In the genomic region with DNA sequence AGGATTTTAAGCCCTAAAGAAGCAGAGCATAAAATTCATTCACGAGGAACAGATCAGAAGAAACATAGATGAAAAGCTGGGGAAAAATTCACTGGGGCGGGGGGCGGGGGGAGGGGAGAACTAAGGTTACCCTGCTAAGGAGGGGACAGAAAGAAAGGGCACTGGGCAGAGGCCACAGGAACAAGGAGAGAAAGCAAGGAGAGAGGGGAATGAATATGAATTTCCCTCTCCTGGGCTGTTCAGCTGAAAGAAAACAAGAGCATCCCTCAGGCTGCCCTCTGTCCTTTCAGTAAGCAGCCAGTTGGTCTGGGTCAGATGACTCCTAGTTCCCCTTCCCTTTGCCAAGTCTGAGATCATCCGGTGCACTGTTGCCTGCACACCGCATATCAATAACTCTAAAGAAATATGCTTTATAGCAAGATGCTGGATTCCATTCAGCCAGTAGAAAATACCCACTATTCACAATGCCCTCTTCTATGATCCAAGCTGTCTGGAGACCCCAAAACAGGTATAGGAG, we compare ENCODE assay signal across 20 mouse cellular contexts.
DNase-seq lines count a peak whose midpoint lies in the region; ATAC-seq lines count a peak whose summit lies in the region.
"Had no signal": no experiment of that assay in that cellular context is flagged by ENCODE, and none has a peak within 500 bp of the region (broad histone marks: within the 10 kb centered on the region; RNA-seq: fewer than 3 reads in every experiment).

No protein-coding gene starts in this region.

- WGBS in hindbrain, embryonic 16.5 days = 41% methylated on average over 5 of the region's 5 CpGs
- WGBS in hindbrain, embryonic 14.5 days = 37% methylated on average over 5 of the region's 5 CpGs
- 48% methylated on average over 5 of the region's 5 CpGs for WGBS in midbrain, embryonic 12.5 days
- WGBS in midbrain, embryonic 16.5 days = 32% methylated on average over 5 of the region's 5 CpGs

- no peak overlapping the region for H3K4me3 ChIP-seq in hindbrain, embryonic 16.5 days (ENCODE audit: low read length)
- no peak overlapping the region for H3K4me3 ChIP-seq in hindbrain, embryonic 14.5 days (replicated peaks; ENCODE audit: low read length)
- H3K4me3 ChIP-seq in midbrain, embryonic 12.5 days = no peak overlapping the region
- H3K4me3 ChIP-seq in midbrain, embryonic 16.5 days (ENCODE audit: low read depth, low read length) = no peak overlapping the region
- H3K4me3 ChIP-seq: embryonic facial prominence, embryonic 12.5 days; forebrain, embryonic 12.5 days; heart, embryonic 10.5 days; stomach, embryonic 15.5 days had no signal

- no peak overlapping the region for H3K4me2 ChIP-seq in hindbrain, embryonic 16.5 days (ENCODE audit: low read length)
- H3K4me2 ChIP-seq in hindbrain, embryonic 14.5 days (replicated peaks) = no peak overlapping the region
- no peak overlapping the region for H3K4me2 ChIP-seq in midbrain, embryonic 12.5 days (replicated peaks)
- no peak overlapping the region for H3K4me2 ChIP-seq in midbrain, embryonic 16.5 days (ENCODE audit: low read length)
- H3K4me2 ChIP-seq: embryonic facial prominence, embryonic 12.5 days; forebrain, embryonic 12.5 days; liver, embryonic 11.5 days; stomach, embryonic 15.5 days had no signal

- peak; percentile 23 for DNase-seq in embryo, embryonic 10 days (ENCODE audit: low spot score)
- no peak for DNase-seq in embryo, embryonic 10.5 days (ENCODE audit: low spot score)
- no peak for DNase-seq in hindbrain, embryonic 14.5 days (ENCODE audit: low spot score)
- no peak for DNase-seq in lung, postnatal 14 days
- DNase-seq: adrenal gland, postnatal 10 days; gastrocnemius, postnatal 10 days; kidney, postnatal 25 days; layer of hippocampus, postnatal 36 days; lung, adult 18-20 months; lung, postnatal 10 days; thymus, postnatal 4 days had no signal

- no peaks in the 10 kb centered on the region for H3K36me3 ChIP-seq in hindbrain, embryonic 16.5 days (ENCODE audit: control insufficient read depth, insufficient read depth, low read length)
- H3K36me3 ChIP-seq in hindbrain, embryonic 14.5 days (replicated peaks; ENCODE audit: control insufficient read depth, insufficient read depth) = no peaks in the 10 kb centered on the region
- H3K36me3 ChIP-seq in midbrain, embryonic 12.5 days = no peaks in the 10 kb centered on the region
- no peaks in the 10 kb centered on the region for H3K36me3 ChIP-seq in midbrain, embryonic 16.5 days (ENCODE audit: control insufficient read depth, insufficient read depth, low read length)
- H3K36me3 ChIP-seq: embryonic facial prominence, embryonic 12.5 days; forebrain, embryonic 12.5 days; heart, embryonic 10.5 days; stomach, embryonic 15.5 days had no signal

- no peaks in the 10 kb centered on the region for H3K27me3 ChIP-seq in hindbrain, embryonic 16.5 days (replicated peaks; ENCODE audit: control insufficient read depth, insufficient read depth, low read length)
- H3K27me3 ChIP-seq in hindbrain, embryonic 14.5 days (ENCODE audit: control insufficient read depth, insufficient read depth, low read length) = no peaks in the 10 kb centered on the region
- no peaks in the 10 kb centered on the region for H3K27me3 ChIP-seq in midbrain, embryonic 12.5 days
- H3K27me3 ChIP-seq in midbrain, embryonic 16.5 days (ENCODE audit: control insufficient read depth, insufficient read depth, low read depth, low read length) = no peaks in the 10 kb centered on the region
- H3K27me3 ChIP-seq: embryonic facial prominence, embryonic 12.5 days; forebrain, embryonic 12.5 days; stomach, embryonic 15.5 days had no signal

- no peak overlapping the region for H3K27ac ChIP-seq in hindbrain, embryonic 16.5 days (ENCODE audit: low read depth, low read length)
- H3K27ac ChIP-seq in hindbrain, embryonic 14.5 days = no peak overlapping the region
- no peak overlapping the region for H3K27ac ChIP-seq in midbrain, embryonic 12.5 days (replicated peaks)
- no peak overlapping the region for H3K27ac ChIP-seq in midbrain, embryonic 16.5 days (ENCODE audit: low read length)
- H3K27ac ChIP-seq: embryonic facial prominence, embryonic 12.5 days; forebrain, embryonic 12.5 days; heart, embryonic 10.5 days; stomach, embryonic 15.5 days had no signal

- H3K4me1 ChIP-seq in hindbrain, embryonic 16.5 days (ENCODE audit: control insufficient read depth, insufficient read depth, low read depth, low read length) = peaks cover 3% of the 10 kb centered on the region; the same call in 1 of the 2 replicates
- no peaks in the 10 kb centered on the region for H3K4me1 ChIP-seq in hindbrain, embryonic 14.5 days (replicated peaks; ENCODE audit: control insufficient read depth, insufficient read depth, low read length)
- peaks cover 5% of the 10 kb centered on the region; the same call in 1 of the 2 replicates for H3K4me1 ChIP-seq in midbrain, embryonic 12.5 days
- H3K4me1 ChIP-seq in midbrain, embryonic 16.5 days (ENCODE audit: control insufficient read depth, insufficient read depth, low read length) = peaks cover 4% of the 10 kb centered on the region; the same call in 1 of the 2 replicates
- H3K4me1 ChIP-seq: embryonic facial prominence, embryonic 12.5 days; heart, embryonic 10.5 days; stomach, embryonic 15.5 days had no signal

- 0 out of 2 replicates have a peak, but pooled peaks have one; percentile 37 for ATAC-seq in hindbrain, embryonic 16.5 days
- ATAC-seq in hindbrain, embryonic 14.5 days (ENCODE audit: low FRiP score) = no peak
- ATAC-seq in midbrain, embryonic 12.5 days (ENCODE audit: low FRiP score, low read depth) = peak; percentile 65
- peak; percentile 80 for ATAC-seq in midbrain, embryonic 16.5 days
- ATAC-seq: intestine, postnatal 0 days had no signal

- no peaks in the 10 kb centered on the region for H3K9me3 ChIP-seq in hindbrain, embryonic 16.5 days (ENCODE audit: control insufficient read depth, low read length)
- H3K9me3 ChIP-seq in hindbrain, embryonic 14.5 days (ENCODE audit: control insufficient read depth, low read length) = no peaks in the 10 kb centered on the region
- no peaks in the 10 kb centered on the region for H3K9me3 ChIP-seq in midbrain, embryonic 12.5 days
- H3K9me3 ChIP-seq in midbrain, embryonic 16.5 days (replicated peaks; ENCODE audit: control insufficient read depth, low read length, poor library complexity, severe bottlenecking) = no peaks in the 10 kb centered on the region
- H3K9me3 ChIP-seq: embryonic facial prominence, embryonic 12.5 days; forebrain, embryonic 12.5 days; heart, embryonic 10.5 days; stomach, embryonic 15.5 days had no signal

- H3K9ac ChIP-seq in hindbrain, embryonic 16.5 days (ENCODE audit: low read depth, low read length) = no peak overlapping the region
- H3K9ac ChIP-seq in hindbrain, embryonic 14.5 days = no peak overlapping the region
- 0 out of 2 replicates have a peak overlapping the region, but pooled peaks have one; percentile 20 for H3K9ac ChIP-seq in midbrain, embryonic 12.5 days (replicated peaks)
- no peak overlapping the region for H3K9ac ChIP-seq in midbrain, embryonic 16.5 days (ENCODE audit: low read depth, low read length)
- H3K9ac ChIP-seq: embryonic facial prominence, embryonic 12.5 days; forebrain, embryonic 12.5 days; stomach, embryonic 15.5 days had no signal
